Mouse (Mus musculus) ES-Bruce4 (cell line): ENCODE measurements around the gene Borcs6. TPM values are rescaled to one million over a fixed set of nuclear protein-coding genes. Genes with fewer than 3 reads are reported as not detected.
A peak's percentile ranks its signal among the peaks of the same experiment; 100 is the strongest.

Experiments used
- H3K27ac ChIP-seq: 2 replicates; pipeline ENCODE4 v1.5.1; 2012; ENCODE audit warnings: low read length, inconsistent platforms; ENCODE audit not compliant: insufficient read depth
- H3K27me3 ChIP-seq: 2 replicates; pipeline ENCODE4 v1.6.1; 2012; ENCODE audit warnings: mild to moderate bottlenecking, low read length, inconsistent platforms; ENCODE audit not compliant: control insufficient read depth, poor library complexity, insufficient read depth, severe bottlenecking
- H3K36me3 ChIP-seq: 2 replicates; pipeline ENCODE4 v1.6.1; 2012; ENCODE audit warnings: inconsistent platforms, mild to moderate bottlenecking, low read length, moderate library complexity; ENCODE audit not compliant: control insufficient read depth, poor library complexity, insufficient read depth, severe bottlenecking
- H3K4me1 ChIP-seq: one replicate; pipeline ENCODE4 v1.8.1; 2011; ENCODE audit warnings: low read length; ENCODE audit not compliant: control insufficient read depth, insufficient read depth
- H3K4me3 ChIP-seq: 2 replicates; pipeline ENCODE4 v1.5.1; 2011; ENCODE audit warnings: low read depth, mild to moderate bottlenecking, low read length
- H3K9ac ChIP-seq: 2 replicates; pipeline ENCODE4 v1.6.1; 2012; ENCODE audit warnings: low read depth, mild to moderate bottlenecking, inconsistent platforms; ENCODE audit not compliant: poor library complexity, severe bottlenecking
- H3K9me3 ChIP-seq: replicated peaks from 2 replicates; pipeline ENCODE4 v1.6.1; 2012; ENCODE audit warnings: mild to moderate bottlenecking, low read length, inconsistent platforms; ENCODE audit not compliant: control insufficient read depth, poor library complexity, insufficient read depth, severe bottlenecking
- CTCF ChIP-seq: IDR thresholded peaks from one replicate; pipeline ENCODE4 v1.8.1; 2011; ENCODE audit warnings: low read depth, low read length
- EP300 ChIP-seq: IDR thresholded peaks from 2 replicates; pipeline ENCODE4 v1.6.1; 2011; ENCODE audit warnings: low read depth, low read length; ENCODE audit not compliant: insufficient read depth
- POLR2A ChIP-seq: IDR thresholded peaks from one replicate; pipeline ENCODE4 v1.8.1; 2011; ENCODE audit warnings: low read length; ENCODE audit not compliant: insufficient read depth
- polyA plus RNA-seq: library from polyadenylated mRNA; stranded (reverse); fragments of >200 nt; gene quantifications from 2 replicates; pipeline ENCODE4 v1.2.4, GENCODE M21; 2011; ENCODE audit warnings: low read depth; ENCODE audit not compliant: missing spikeins, insufficient read depth, insufficient read length

Gene Borcs6
- polyA plus RNA-seq, 1 experiment, result 4.0 TPM

- peaks cover 2% of the 10 kb centered on the region for H3K4me1 ChIP-seq
- H3K4me3 ChIP-seq, result no peak overlapping the region
- H3K36me3 ChIP-seq, result peaks cover 10% of the 10 kb centered on the region
- H3K27ac ChIP-seq, result no peak overlapping the region
- TF ChIP-seq CTCF (no peak), EP300 (no peak), POLR2A (no peak)
- 0 out of 2 replicates have a peak, but pooled peaks cover 2% of the 10 kb centered on the region for H3K9me3 ChIP-seq
- no peaks in the 10 kb centered on the region for H3K27me3 ChIP-seq
- peak overlapping the region; percentile 91; the same call in 1 of the 2 replicates for H3K9ac ChIP-seq
Observed at GRCm38 (mm10) chr11:69087597-69087996, 28.1 kb downstream of the Borcs6 start.

GRCm38 (mm10) chr11:69088103-69088855 lies 28.8 kb downstream of the Borcs6 start, which contains the start of gene Vamp2:
Gene Vamp2 (plus strand): TSS chr11:69088490.
- Histone ChIP-seq H3K9me3 (0 out of 2 replicates have a peak, but pooled peaks cover 2% of the 10 kb centered on the region), H3K36me3 (peaks cover 13% of the 10 kb centered on the region), H3K9ac (peak within 1 kb of the TSS; percentile 91), H3K27ac (no peak within 1 kb of the TSS), H3K4me1 (peaks cover 2% of the 10 kb centered on the region), H3K27me3 (no peaks in the 10 kb centered on the region), H3K4me3 (peak within 1 kb of the TSS; percentile 90)
- TF ChIP-seq CTCF, result no peak
- TF ChIP-seq POLR2A, result peak; percentile 12

- no peaks in the 10 kb centered on the region for H3K9me3 ChIP-seq
- H3K4me1 ChIP-seq, result peaks cover 2% of the 10 kb centered on the region
- TF ChIP-seq CTCF, result no peak
- no peak for TF ChIP-seq POLR2A
- no peak for TF ChIP-seq EP300
- peak overlapping the region; percentile 91 for H3K9ac ChIP-seq
- H3K36me3 ChIP-seq, result peaks cover 13% of the 10 kb centered on the region
- no peaks in the 10 kb centered on the region for H3K27me3 ChIP-seq
- H3K4me3 ChIP-seq, result peak overlapping the region; percentile 90
- H3K27ac ChIP-seq, result no peak overlapping the region
Observed at GRCm38 (mm10) chr11:69088856-69089615, 29.5 kb downstream of the Borcs6 start.

DNA sequence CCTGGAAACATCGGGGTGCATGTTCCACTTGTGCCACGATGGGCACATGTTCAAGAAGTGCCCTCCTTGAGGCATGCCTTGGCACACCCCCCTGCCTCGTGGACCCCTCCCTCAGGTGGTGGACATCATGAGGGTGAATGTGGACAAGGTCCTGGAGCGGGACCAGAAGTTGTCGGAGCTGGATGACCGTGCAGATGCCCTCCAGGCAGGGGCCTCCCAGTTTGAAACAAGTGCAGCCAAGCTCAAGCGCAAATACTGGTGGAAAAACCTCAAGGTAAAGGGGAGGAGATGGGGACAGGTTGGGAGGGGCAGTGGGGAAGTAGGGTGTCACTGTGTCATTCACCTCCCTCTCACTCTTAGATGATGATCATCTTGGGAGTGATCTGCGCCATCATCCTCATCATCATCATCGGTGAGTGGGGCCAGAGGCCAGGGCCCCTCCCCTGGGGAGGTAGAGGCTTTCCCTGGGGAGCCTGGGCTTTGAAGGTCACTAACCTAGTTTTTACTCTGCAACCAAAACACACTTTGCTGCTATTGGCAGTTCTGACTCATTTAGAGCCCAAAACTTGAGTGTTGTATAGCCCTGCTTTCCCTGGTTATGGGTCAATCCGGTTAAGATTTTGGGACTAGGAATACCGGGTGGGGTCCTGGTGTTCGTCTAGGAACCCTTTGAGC lies 30.2 kb downstream of the Borcs6 start:
- TF ChIP-seq EP300, result no peak
- no peak for TF ChIP-seq CTCF
- TF ChIP-seq POLR2A, result no peak
- H3K4me1 ChIP-seq, result peaks cover 2% of the 10 kb centered on the region

DNA sequence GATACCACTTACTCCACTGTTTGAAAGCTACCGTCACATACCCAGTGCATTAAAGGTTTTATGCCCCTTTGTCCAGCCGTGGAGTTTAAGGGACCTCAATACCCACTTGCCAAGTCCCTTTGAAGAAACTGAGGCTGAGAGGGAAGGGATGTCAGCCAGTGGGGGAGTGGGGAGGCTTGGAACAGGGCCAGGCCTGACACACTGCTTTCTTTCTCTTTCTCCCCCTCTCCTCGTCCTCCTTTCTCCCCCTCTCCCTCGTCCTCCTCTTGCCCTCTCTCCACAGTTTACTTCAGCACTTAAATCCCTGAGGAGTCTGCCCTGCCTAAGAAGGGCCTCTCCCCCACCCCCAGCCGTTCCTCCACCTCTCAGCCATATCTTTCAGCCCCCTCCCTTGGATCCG lies 30.9 kb downstream of the Borcs6 start:
- Histone ChIP-seq H3K27me3 (no peaks in the 10 kb centered on the region), H3K4me3 (no peak overlapping the region), H3K9me3 (no peaks in the 10 kb centered on the region), H3K4me1 (peaks cover 2% of the 10 kb centered on the region), H3K9ac (no peak overlapping the region), H3K27ac (no peak overlapping the region), H3K36me3 (peaks cover 13% of the 10 kb centered on the region)
- TF ChIP-seq EP300 (no peak), POLR2A (no peak), CTCF (no peak)

More for the DNA sequence above, 30.2 kb downstream of the Borcs6 start:
- H3K27me3 ChIP-seq, result no peaks in the 10 kb centered on the region
- H3K9ac ChIP-seq, result peak overlapping the region; percentile 91; the same call in 1 of the 2 replicates
- peaks cover 13% of the 10 kb centered on the region for H3K36me3 ChIP-seq
- peak overlapping the region; percentile 90 for H3K4me3 ChIP-seq
- no peak overlapping the region for H3K27ac ChIP-seq
- H3K9me3 ChIP-seq, result no peaks in the 10 kb centered on the region
